Mouse (Mus musculus): ENCODE measurements around the gene 4932415D10Rik.

- no peak for TF ChIP-seq POLR2A (IDR thresholded peaks at IDR 0.05; ENCODE audit: extremely low read depth, insufficient read depth, low read length)
- no peak for TF ChIP-seq CTCF (IDR thresholded peaks at IDR 0.05; ENCODE audit: low read depth, low read length)
Observed at GRCm38 (mm10) chr10:82240742-82241400, 75.5 kb downstream of the 4932415D10Rik start, which contains the start of gene Zfp938.

Data from liver, adult 2 months (tissue).